Mouse (Mus musculus) liver, embryonic 11.5 days (tissue): ENCODE measurements around the gene Man2a1. TPM values are rescaled to one million over a fixed set of nuclear protein-coding genes. Genes with fewer than 3 reads are reported as not detected.

Experiments used
- ATAC-seq: fragments of 200-750 bp; cut with Nextera tagmentation; replicated peaks from 2 replicates; pipeline ENCODE4 v1.8.0; 2017; ENCODE audit warnings: moderate number of reproducible peaks, mild to moderate bottlenecking, moderate TSS enrichment, moderate library complexity; ENCODE audit not compliant: low FRiP score
- DNase-seq: peaks from one replicate; pipeline ENCODE4 v3.0.0-alpha.2; 2017; ENCODE audit warnings: low spot score
- H3K27ac ChIP-seq: fragments of 300-500 bp; sonication (generic); 2 replicates; pipeline ENCODE4 v1.5.1; 2014; ENCODE audit warnings: mild to moderate bottlenecking, low read depth, low read length, control low read depth
- H3K27me3 ChIP-seq: fragments of 300-500 bp; sonication (generic); replicated peaks from 2 replicates; pipeline ENCODE4 v1.6.1; 2014; ENCODE audit warnings: low read length, mixed read lengths; ENCODE audit not compliant: control insufficient read depth, insufficient read depth
- H3K36me3 ChIP-seq: fragments of 300-500 bp; sonication (generic); 2 replicates; pipeline ENCODE4 v1.6.1; 2014; ENCODE audit warnings: mild to moderate bottlenecking, low read length, moderate library complexity, mixed read lengths; ENCODE audit not compliant: control insufficient read depth, insufficient read depth
- H3K4me1 ChIP-seq: fragments of 300-500 bp; sonication (generic); replicated peaks from 2 replicates; pipeline ENCODE4 v1.6.1; 2014; ENCODE audit warnings: low read length, mixed read lengths; ENCODE audit not compliant: control insufficient read depth, insufficient read depth
- H3K4me2 ChIP-seq: fragments of 300-500 bp; sonication (generic); 2 replicates; pipeline ENCODE4 v1.6.1; 2014; ENCODE audit warnings: mild to moderate bottlenecking, control low read depth, moderate library complexity
- H3K4me3 ChIP-seq: fragments of 300-500 bp; sonication (generic); 2 replicates; pipeline ENCODE4 v1.5.1; 2014; ENCODE audit warnings: low read depth, low read length, control low read depth
- H3K9ac ChIP-seq: fragments of 300-500 bp; sonication (generic); 2 replicates; pipeline ENCODE4 v1.6.1; 2014; ENCODE audit warnings: low read depth, low read length, control low read depth
- H3K9me3 ChIP-seq: fragments of 300-500 bp; sonication (generic); 2 replicates; pipeline ENCODE4 v1.6.1; 2016; ENCODE audit warnings: low read length, inconsistent platforms, mixed read lengths; ENCODE audit not compliant: control insufficient read depth
- WGBS: fragments of 180-500 bp; shearing (Covaris S2); extraction: QIAGEN DNeasy Blood & Tissue Kit; methylation state at CpG from one replicate; pipeline ENCODE4 v1.1.7; 2014; 5-methylcytosine and 5-hydroxymethylcytosine counted together
- polyA plus RNA-seq: library from polyadenylated mRNA; unstranded; fragments of >200 nt; fragmentation: Nextera tagmentation; extraction: Ambion mirVana; gene quantifications from 2 replicates; pipeline ENCODE4 v1.2.1, GENCODE M21; 2014

Man2a1 gene
- polyA plus RNA-seq, 1 experiment from 2014 or later: 6.8 TPM

GRCm38 (mm10) chr17:64624439-64624838, 23.9 kb downstream of the Man2a1 start:
- Histone ChIP-seq H3K36me3 (peaks cover 10% of the 10 kb centered on the region; the same call in 1 of the 2 replicates), H3K4me3 (no peak overlapping the region), H3K9ac (no peak overlapping the region), H3K9me3 (no peaks in the 10 kb centered on the region), H3K27ac (no peak overlapping the region), H3K4me1 (peaks cover 9% of the 10 kb centered on the region; the same call in 1 of the 2 replicates), H3K27me3 (no peaks in the 10 kb centered on the region), H3K4me2 (no peak overlapping the region)
- DNase-seq (no peak), ATAC-seq (no peak)
- WGBS: 89% methylated on average over 15 of the region's 15 CpGs

- Histone ChIP-seq H3K4me2 (no peak overlapping the region), H3K4me1 (no peaks in the 10 kb centered on the region; the same call in 1 of the 2 replicates), H3K4me3 (no peak overlapping the region), H3K9ac (no peak overlapping the region), H3K36me3 (peaks cover 14% of the 10 kb centered on the region; the same call in 1 of the 2 replicates), H3K27ac (no peak overlapping the region), H3K27me3 (no peaks in the 10 kb centered on the region), H3K9me3 (no peaks in the 10 kb centered on the region)
- DNase-seq (no peak), ATAC-seq (no peak)
- WGBS: 80% methylated on average over 5 of the region's 5 CpGs
These were observed 28.3 kb downstream of the Man2a1 start for GRCm38 (mm10) chr17:64628796-64629195.

GRCm38 (mm10) chr17:64629486-64629885, 28.9 kb downstream of the Man2a1 start:
- no peak for DNase-seq
- Histone ChIP-seq H3K4me2 (no peak overlapping the region), H3K4me3 (no peak overlapping the region), H3K27me3 (no peaks in the 10 kb centered on the region), H3K27ac (no peak overlapping the region), H3K4me1 (no peaks in the 10 kb centered on the region), H3K9ac (no peak overlapping the region), H3K36me3 (peaks cover 14% of the 10 kb centered on the region; the same call in 1 of the 2 replicates), H3K9me3 (no peaks in the 10 kb centered on the region)
- no peak for ATAC-seq
- WGBS: 88% methylated on average over 5 of the region's 5 CpGs

- Histone ChIP-seq H3K36me3 (peaks cover 18% of the 10 kb centered on the region; the same call in 1 of the 2 replicates), H3K27ac (no peak overlapping the region), H3K9me3 (no peaks in the 10 kb centered on the region), H3K27me3 (no peaks in the 10 kb centered on the region), H3K4me1 (no peaks in the 10 kb centered on the region), H3K9ac (no peak overlapping the region), H3K4me3 (no peak overlapping the region), H3K4me2 (no peak overlapping the region)
- 93% methylated on average over 12 of the region's 12 CpGs for WGBS
- no peak for DNase-seq
- no peak for ATAC-seq
These were observed 30.0 kb downstream of the Man2a1 start for GRCm38 (mm10) chr17:64630506-64630905.

- H3K9ac ChIP-seq: no peak overlapping the region
- ATAC-seq: no peak
- H3K4me2 ChIP-seq: no peak overlapping the region
- no peaks in the 10 kb centered on the region for H3K27me3 ChIP-seq
- peaks cover 13% of the 10 kb centered on the region for H3K36me3 ChIP-seq
- H3K4me1 ChIP-seq: no peaks in the 10 kb centered on the region
- no peak overlapping the region for H3K4me3 ChIP-seq
- no peak overlapping the region for H3K27ac ChIP-seq
- WGBS: 93% methylated on average over 8 of the region's 8 CpGs
- DNase-seq: no peak
- no peaks in the 10 kb centered on the region for H3K9me3 ChIP-seq
These were observed 37.5 kb downstream of the Man2a1 start for GRCm38 (mm10) chr17:64637868-64638537.

GRCm38 (mm10) chr17:64641376-64641775, 40.8 kb downstream of the Man2a1 start:
- no peaks in the 10 kb centered on the region for H3K4me1 ChIP-seq
- H3K4me3 ChIP-seq: no peak overlapping the region
- H3K9ac ChIP-seq: no peak overlapping the region
- H3K9me3 ChIP-seq: no peaks in the 10 kb centered on the region
- no peak overlapping the region for H3K27ac ChIP-seq
- 82% methylated on average over 3 of the region's 3 CpGs for WGBS
- ATAC-seq (no peak), DNase-seq (no peak)
- H3K36me3 ChIP-seq: peaks cover 8% of the 10 kb centered on the region
- H3K27me3 ChIP-seq: no peaks in the 10 kb centered on the region
- no peak overlapping the region for H3K4me2 ChIP-seq

- no peak for DNase-seq
- Histone ChIP-seq H3K27ac (no peak overlapping the region), H3K27me3 (no peaks in the 10 kb centered on the region), H3K36me3 (peaks cover 8% of the 10 kb centered on the region), H3K4me3 (no peak overlapping the region), H3K4me2 (no peak overlapping the region), H3K4me1 (no peaks in the 10 kb centered on the region), H3K9ac (no peak overlapping the region), H3K9me3 (no peaks in the 10 kb centered on the region)
- ATAC-seq: no peak
- 50% methylated on average over 7 of the region's 7 CpGs for WGBS
These were observed 43.1 kb downstream of the Man2a1 start for GRCm38 (mm10) chr17:64643644-64644043.

- Histone ChIP-seq H3K9me3 (no peaks in the 10 kb centered on the region), H3K27me3 (no peaks in the 10 kb centered on the region), H3K9ac (no peak overlapping the region), H3K4me2 (no peak overlapping the region), H3K4me3 (no peak overlapping the region), H3K36me3 (no peaks in the 10 kb centered on the region), H3K4me1 (no peaks in the 10 kb centered on the region), H3K27ac (no peak overlapping the region)
- WGBS: 78% methylated on average over 8 of the region's 8 CpGs
- ATAC-seq (no peak), DNase-seq (no peak)
These were observed 44.5 kb downstream of the Man2a1 start for GRCm38 (mm10) chr17:64644888-64645605.

GRCm38 (mm10) chr17:64647396-64647795, 46.9 kb downstream of the Man2a1 start:
- ATAC-seq: no peak
- WGBS: 78% methylated on average over 9 of the region's 9 CpGs

More at GRCm38 (mm10) chr17:64647396-64647795, 46.9 kb downstream of the Man2a1 start:
- peaks cover 10% of the 10 kb centered on the region for H3K36me3 ChIP-seq
- no peak overlapping the region for H3K9ac ChIP-seq
- H3K27me3 ChIP-seq: no peaks in the 10 kb centered on the region
- H3K4me1 ChIP-seq: no peaks in the 10 kb centered on the region
- no peak overlapping the region for H3K27ac ChIP-seq
- no peak for DNase-seq
- no peak overlapping the region for H3K4me3 ChIP-seq
- 0 out of 2 replicates have a peak, but pooled peaks cover 2% of the 10 kb centered on the region for H3K9me3 ChIP-seq
- no peak overlapping the region for H3K4me2 ChIP-seq
